Mouse (Mus musculus) C2C12 (cell line): ENCODE measurements around the gene Frmpd4. TPM values are rescaled to one million over a fixed set of nuclear protein-coding genes. Genes with fewer than 3 reads are reported as not detected.

Experiments used
- H3K27me3 ChIP-seq: one replicate; pipeline ENCODE4 v1.6.1; 2011; ENCODE audit not compliant: control insufficient read depth, insufficient read depth, insufficient read length
- H3K36me3 ChIP-seq: one replicate; pipeline ENCODE4 v1.6.1; 2011; ENCODE audit not compliant: control insufficient read depth, insufficient read depth
- H3K4me3 ChIP-seq: one replicate; pipeline ENCODE4 v1.5.1; 2011; ENCODE audit warnings: mild to moderate bottlenecking, control low read depth; ENCODE audit not compliant: poor library complexity, insufficient read depth, severe bottlenecking
- H3K79me2 ChIP-seq: one replicate; pipeline ENCODE4 v1.6.1; 2011; ENCODE audit not compliant: control insufficient read depth, insufficient read depth
- H3K79me3 ChIP-seq: one replicate; pipeline ENCODE4 v1.6.1; 2011; ENCODE audit warnings: low read depth, control low read depth
- H3ac ChIP-seq: one replicate; pipeline ENCODE3; 2011; ENCODE audit warnings: low read depth; ENCODE audit not compliant: control insufficient read depth, insufficient read length
- CEBPB ChIP-seq: IDR thresholded peaks from one replicate; pipeline ENCODE4 v1.6.1; 2011; ENCODE audit warnings: low read depth, mild to moderate bottlenecking, control low read depth, moderate library complexity
- CTCF ChIP-seq: IDR thresholded peaks from one replicate; pipeline ENCODE4 v1.5.1; 2011; ENCODE audit not compliant: control insufficient read depth, insufficient read depth, insufficient read length
- FOSL1 ChIP-seq: IDR thresholded peaks from one replicate; pipeline ENCODE4 v1.8.0; 2011; ENCODE audit warnings: mild to moderate bottlenecking, low read length; ENCODE audit not compliant: poor library complexity, insufficient read depth, severe bottlenecking
- MAX ChIP-seq: IDR thresholded peaks from one replicate; pipeline ENCODE4 v1.6.1; 2011; ENCODE audit warnings: mild to moderate bottlenecking, control low read depth
- MYOD1 ChIP-seq: IDR thresholded peaks from one replicate; pipeline ENCODE4 v1.6.1; 2011; ENCODE audit warnings: low read depth; ENCODE audit not compliant: control insufficient read depth, insufficient read length
- MYOG ChIP-seq: IDR thresholded peaks from one replicate; pipeline ENCODE4 v1.6.1; 2011; ENCODE audit not compliant: control insufficient read depth, insufficient read length; ENCODE audit errors: extremely low read depth
- USF1 ChIP-seq: IDR thresholded peaks from one replicate; pipeline ENCODE4 v1.6.1; 2011; ENCODE audit warnings: low read depth, mild to moderate bottlenecking, control low read depth, moderate library complexity
- polyA plus RNA-seq: library from polyadenylated mRNA; unstranded; fragments of >200 nt; fragmentation: generic; extraction: Trizol; gene quantifications from one replicate; pipeline ENCODE4 v1.2.1, GENCODE M21; 2012; ENCODE audit warnings: missing spikeins

Gene Frmpd4
- polyA plus RNA-seq, 1 experiment: 0.04 TPM

DNA sequence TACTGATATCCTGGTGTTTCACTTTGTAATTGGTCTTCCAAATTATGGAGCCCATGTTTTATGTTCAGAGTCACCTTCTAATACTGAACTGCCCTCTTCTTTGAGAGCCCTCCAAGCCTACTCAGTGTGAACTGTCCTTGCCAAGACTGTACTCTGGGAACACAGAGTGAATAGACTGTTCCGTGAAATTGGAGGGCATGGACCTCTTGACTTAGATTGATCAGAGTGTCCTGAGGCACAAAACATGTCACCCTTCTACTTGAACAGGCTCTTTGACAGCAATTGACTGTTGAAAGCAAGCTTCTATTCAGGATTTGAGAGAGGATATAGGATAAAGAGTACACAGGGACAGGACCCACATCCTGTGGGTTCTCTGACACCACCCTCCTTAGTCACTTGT is 857.9 kb downstream of the Frmpd4 start:
- TF ChIP-seq MAX (no peak), USF1 (no peak), FOSL1 (no peak), CTCF (no peak), CEBPB (no peak), MYOD1 (no peak), MYOG (no peak)
- no peaks in the 10 kb centered on the region for H3K27me3 ChIP-seq
- no peaks in the 10 kb centered on the region for H3K79me3 ChIP-seq
- no peaks in the 10 kb centered on the region for H3K36me3 ChIP-seq
- H3ac ChIP-seq: no peak overlapping the region
- H3K79me2 ChIP-seq: no peaks in the 10 kb centered on the region
- no peak overlapping the region for H3K4me3 ChIP-seq

DNA sequence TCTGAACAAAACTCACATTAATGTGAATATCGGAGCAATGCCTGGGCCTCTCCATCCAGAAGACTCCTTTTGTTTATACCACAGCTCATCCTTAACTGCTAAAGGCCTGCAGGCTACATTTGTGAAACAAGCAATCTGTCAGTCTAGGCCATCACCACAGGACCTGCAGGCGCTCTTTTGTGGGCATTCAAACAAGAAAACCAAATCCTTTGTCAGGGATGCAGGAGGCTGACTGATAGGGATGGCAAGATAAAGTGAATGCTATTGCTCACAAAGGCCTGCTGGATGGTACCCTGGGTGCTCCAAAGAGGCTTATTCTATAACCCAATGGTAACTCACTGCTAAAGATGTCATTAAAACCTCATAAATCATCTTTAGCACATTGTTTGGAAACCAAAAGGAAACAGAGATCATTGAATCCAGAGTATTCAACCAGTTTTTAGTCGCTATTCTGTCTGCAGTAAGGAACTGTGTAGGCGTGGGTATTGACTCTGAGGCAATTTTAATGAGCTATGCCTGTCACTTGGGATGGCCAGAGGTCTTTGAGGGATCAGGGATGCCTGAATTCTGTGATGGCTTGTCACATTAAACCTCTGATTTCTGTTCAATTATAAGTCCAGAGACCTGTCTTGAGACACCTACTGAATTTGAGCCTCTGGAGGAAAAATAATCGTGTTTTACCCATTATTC is 922.1 kb downstream of the Frmpd4 start:
- Histone ChIP-seq H3K27me3 (no peaks in the 10 kb centered on the region), H3K4me3 (no peak overlapping the region), H3K79me3 (no peaks in the 10 kb centered on the region), H3K79me2 (no peaks in the 10 kb centered on the region), H3ac (no peak overlapping the region), H3K36me3 (no peaks in the 10 kb centered on the region)
- TF ChIP-seq MYOD1 (no peak), USF1 (no peak)

DNA sequence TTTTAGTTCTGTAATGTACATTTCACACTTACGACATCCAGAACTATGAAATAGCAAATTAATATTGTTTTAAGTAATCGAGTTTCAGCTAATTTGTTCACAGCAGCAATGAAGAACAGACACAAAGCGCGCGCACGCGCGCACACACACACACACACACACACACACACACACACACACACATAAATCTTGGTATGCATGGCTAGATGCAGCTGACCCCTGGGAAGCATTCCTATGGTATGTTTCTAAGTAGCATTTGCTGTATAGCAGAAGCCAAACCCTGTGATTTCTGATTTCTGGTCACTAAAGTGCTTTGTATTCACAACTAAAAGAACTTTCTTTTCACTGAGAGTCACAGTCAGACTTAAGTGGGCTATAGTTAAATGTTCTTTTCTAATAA is 922.8 kb downstream of the Frmpd4 start:
- H3K79me2 ChIP-seq: no peaks in the 10 kb centered on the region
- no peak overlapping the region for H3K4me3 ChIP-seq
- no peak overlapping the region for H3ac ChIP-seq
- no peaks in the 10 kb centered on the region for H3K79me3 ChIP-seq
- no peak for TF ChIP-seq MYOD1
- TF ChIP-seq CEBPB: no peak
- H3K36me3 ChIP-seq: no peaks in the 10 kb centered on the region
- no peaks in the 10 kb centered on the region for H3K27me3 ChIP-seq

DNA sequence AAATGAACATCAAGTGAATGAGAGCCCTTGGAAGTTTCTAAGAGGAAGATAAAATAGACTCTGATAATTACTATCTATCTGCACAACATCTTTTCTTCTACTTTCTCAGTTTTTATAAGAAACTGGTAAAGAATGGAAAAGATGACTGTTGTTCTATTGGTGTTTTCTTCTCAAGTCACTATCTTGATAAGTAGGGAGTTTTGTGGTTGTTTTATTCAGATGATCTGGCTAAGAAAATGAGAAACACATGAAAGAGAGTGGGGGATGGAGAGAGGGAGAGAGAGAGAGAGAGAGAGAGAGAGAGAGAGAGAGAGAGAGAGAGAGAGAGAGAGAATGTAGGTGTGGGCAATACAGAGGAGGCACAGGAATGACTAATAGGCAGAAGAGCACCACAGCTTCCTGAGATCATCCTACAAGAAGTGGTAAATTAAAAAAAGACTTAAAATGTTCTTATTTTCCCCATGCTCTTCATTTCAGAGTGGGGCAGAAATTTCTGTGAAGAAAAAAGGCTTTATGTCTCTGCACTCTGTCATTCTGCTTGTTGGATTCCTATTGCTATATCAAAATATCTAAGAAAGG is 979.3 kb downstream of the Frmpd4 start:
- no peaks in the 10 kb centered on the region for H3K79me2 ChIP-seq
- no peak for TF ChIP-seq CEBPB
- no peak for TF ChIP-seq MYOD1
- no peak for TF ChIP-seq CTCF
- TF ChIP-seq MYOG: no peak
- TF ChIP-seq FOSL1: no peak
- TF ChIP-seq USF1: no peak
- TF ChIP-seq MAX: no peak
- no peak overlapping the region for H3ac ChIP-seq
- no peak overlapping the region for H3K4me3 ChIP-seq
- no peaks in the 10 kb centered on the region for H3K79me3 ChIP-seq
- H3K36me3 ChIP-seq: no peaks in the 10 kb centered on the region
- H3K27me3 ChIP-seq: no peaks in the 10 kb centered on the region

DNA sequence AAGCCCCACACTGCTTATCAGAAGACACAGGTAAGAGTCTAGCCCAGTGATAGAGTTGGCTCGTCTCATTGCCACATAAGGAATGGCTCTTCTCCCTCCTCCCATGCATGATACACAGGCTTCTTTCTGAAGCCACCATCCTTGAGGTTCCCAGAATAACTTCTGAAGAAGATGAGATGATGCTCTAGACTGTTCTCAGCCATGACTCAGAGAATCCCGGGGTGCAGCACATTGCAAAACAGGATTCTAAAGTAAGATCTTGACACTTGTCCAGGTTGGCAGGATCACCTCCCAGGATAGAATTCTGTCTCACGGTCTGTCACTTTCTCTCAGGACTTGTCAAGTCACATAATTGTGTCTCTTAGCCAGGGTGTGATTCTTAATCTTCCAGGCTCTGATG is 1024.2 kb downstream of the Frmpd4 start:
- H3ac ChIP-seq: no peak overlapping the region
- H3K27me3 ChIP-seq: no peaks in the 10 kb centered on the region
- H3K36me3 ChIP-seq: no peaks in the 10 kb centered on the region
- H3K79me3 ChIP-seq: no peaks in the 10 kb centered on the region
- TF ChIP-seq USF1: no peak
- TF ChIP-seq MAX: no peak
- no peak for TF ChIP-seq CTCF
- no peak for TF ChIP-seq FOSL1
- TF ChIP-seq MYOD1: no peak
- no peak overlapping the region for H3K4me3 ChIP-seq
- no peaks in the 10 kb centered on the region for H3K79me2 ChIP-seq

DNA sequence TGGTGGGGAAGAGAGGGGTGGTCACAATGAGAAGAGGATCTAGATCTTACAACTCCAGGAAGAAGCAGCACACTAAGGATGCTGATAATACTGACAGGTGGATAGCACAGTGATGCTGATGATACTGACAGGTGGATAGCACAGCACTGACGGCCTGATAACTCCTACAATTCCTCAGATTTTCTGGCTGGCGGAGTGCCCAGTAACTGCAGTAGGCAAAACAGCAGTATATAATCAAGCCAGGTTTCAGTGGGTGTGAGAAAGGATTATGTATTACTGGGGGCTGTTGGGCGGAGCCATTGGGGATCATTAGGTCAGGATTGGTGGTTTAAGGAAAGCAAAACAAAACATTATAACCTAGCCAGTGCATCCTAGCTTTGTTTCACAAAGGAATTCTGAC is 1053.9 kb downstream of the Frmpd4 start:
- Histone ChIP-seq H3K36me3 (no peaks in the 10 kb centered on the region), H3K79me3 (no peaks in the 10 kb centered on the region), H3K27me3 (no peaks in the 10 kb centered on the region), H3K4me3 (no peak overlapping the region), H3K79me2 (no peaks in the 10 kb centered on the region), H3ac (no peak overlapping the region)
- TF ChIP-seq CTCF (no peak), CEBPB (no peak), USF1 (no peak), MAX (no peak), MYOD1 (no peak), MYOG (no peak)
